Mouse (Mus musculus) layer of hippocampus, postnatal 10 days (tissue): ENCODE measurements around the gene Men1. TPM values are rescaled to one million over a fixed set of nuclear protein-coding genes. Genes with fewer than 3 reads are reported as not detected.

Experiments used
- DNase-seq, 2 experiments: peaks; one replicate each; pipeline ENCODE4 v3.0.0; 2021; ENCODE audit warnings: low spot score in 2 of 2
- microRNA-seq, 2 experiments: library from miRNA; unstranded; fragments of <30 nt; microRNA quantifications; one replicate each; pipeline ENCODE4 v1.2.0; 2021
- total RNA-seq, 2 experiments: library from RNA; stranded (reverse); gene quantifications; 2 replicates each; pipeline ENCODE4 v1.2.3; 2021

The Men1 gene
- total RNA-seq, 2 experiments from 2014 or later, result 72.0 to 73.6 TPM

DNA sequence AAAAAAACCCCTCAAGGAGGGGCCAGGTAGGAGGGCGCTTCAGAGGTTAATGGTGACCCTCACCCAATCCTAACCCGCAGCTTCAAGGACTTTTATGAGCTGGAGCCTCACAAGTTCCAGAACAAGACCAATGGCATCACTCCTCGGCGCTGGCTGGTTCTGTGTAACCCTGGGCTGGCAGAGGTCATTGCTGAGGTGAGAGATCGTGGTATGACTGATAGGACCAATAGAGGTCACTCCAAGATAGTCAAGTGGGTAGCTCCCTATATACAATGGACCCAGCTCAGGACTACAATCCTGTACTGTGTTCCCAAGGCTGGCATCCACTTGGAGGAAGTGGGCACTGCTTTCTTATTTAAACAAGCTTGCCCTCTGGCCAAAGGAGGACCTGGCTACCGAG, 55.5 kb downstream of the Men1 start:
- no peak for DNase-seq

Small RNA genes lying within 50 kb of the gene (microRNA-seq; reads per million reads assigned to microRNA genes)
- 3.6 to 4.9 reads per million in 2 experiments for gene Mir6989

Other genes starting within 250 kb of the Men1 start
- 1 to 10 TPM; 1.1 to 1.3 TPM for gene Cdca5, start 250.0 kb upstream of the Men1 start, total RNA-seq
- under 1 TPM in 1 of 2 experiments, not detected in 1; 0.80 TPM for gene AC131692.1, start 240.6 kb upstream of the Men1 start, total RNA-seq
- gene Naaladl1, start 229.2 kb upstream of the Men1 start, total RNA-seq, result under 1 TPM; 0.32 to 0.38 TPM
- gene Sac3d1, start 216.3 kb upstream of the Men1 start, total RNA-seq, result 10 to 100 TPM; 18.8 to 21.6 TPM
- gene Snx15, start 206.7 kb upstream of the Men1 start, total RNA-seq, result 10 to 100 TPM; 35.0 to 35.4 TPM
- under 1 TPM in 1 of 2 experiments, not detected in 1; 0.59 TPM for gene Batf2, start 194.0 kb upstream of the Men1 start, total RNA-seq
- gene Arl2, start 193.4 kb upstream of the Men1 start, total RNA-seq, result 10 to 100 TPM; 53.0 to 60.2 TPM
- gene Majin, start 150.6 kb upstream of the Men1 start, total RNA-seq, result not detected
- gene Gpha2, start 108.6 kb upstream of the Men1 start, total RNA-seq, result not detected
- gene Ppp2r5b, start 99.1 kb upstream of the Men1 start, total RNA-seq, result 100 to 1,000 TPM; 187 to 188 TPM
- 10 to 100 TPM; 31.3 to 31.6 TPM for gene Atg2a, start 93.3 kb upstream of the Men1 start, total RNA-seq
- 10 to 100 TPM; 75.1 to 82.7 TPM for gene Ehd1, start 58.3 kb upstream of the Men1 start, total RNA-seq
- 1 to 10 TPM; 5.0 TPM for gene Cdc42bpg, start 28.5 kb upstream of the Men1 start, total RNA-seq
- gene Map4k2, start 6.2 kb downstream of the Men1 start, total RNA-seq, result 10 to 100 TPM; 79.3 to 86.2 TPM
- 100 to 1,000 TPM; 190 to 194 TPM for gene Sf1, start 28.7 kb downstream of the Men1 start, total RNA-seq
- 10 to 100 TPM; 16.2 to 17.4 TPM for gene Pygm, start 49.4 kb downstream of the Men1 start, total RNA-seq
- 10 to 100 TPM; 93.5 to 99.9 TPM for gene Rasgrp2, start 64.4 kb downstream of the Men1 start, total RNA-seq
- 100 to 1,000 TPM; 683 to 691 TPM for gene Nrxn2, start 83.8 kb downstream of the Men1 start, total RNA-seq
- gene Slc22a12, start 208.1 kb downstream of the Men1 start, total RNA-seq, result 1 to 10 TPM in 1 of 2 experiments, under 1 TPM in 1; 0.71 to 1.3 TPM